Mouse (Mus musculus): ENCODE results near the gene Fam189a2. TPM values are rescaled to one million over a fixed set of nuclear protein-coding genes. Genes with fewer than 3 reads are reported as not detected.

The Fam189a2 gene
- total and polyA plus RNA-seq, 3 experiments: 0.11 TPM; not detected in 2

DNA sequence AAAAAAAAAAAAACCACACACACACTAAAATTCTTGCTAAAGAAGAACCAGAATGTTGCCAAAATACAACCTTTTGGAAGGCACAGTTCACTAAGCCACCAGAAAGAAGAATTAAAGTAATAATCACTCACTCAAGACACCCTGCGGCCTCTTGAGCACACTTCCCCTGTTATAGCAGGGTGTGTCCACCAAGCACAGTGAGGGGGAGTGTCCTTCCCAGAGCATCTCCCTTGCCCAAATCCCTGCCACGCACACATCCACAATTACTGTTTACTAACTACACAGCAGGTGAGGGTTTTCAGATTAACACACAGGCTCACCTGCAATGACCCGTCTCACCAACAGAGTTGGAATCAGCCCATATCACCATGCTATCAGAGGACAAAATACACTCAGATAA, 8.0 kb downstream of the Fam189a2 start:
- Histone ChIP-seq H3K4me1 (ENCODE audit: insufficient read depth, low read depth, low read length) (no peaks in the 10 kb centered on the region), H3K9me3 (replicated peaks) (no peaks in the 10 kb centered on the region), H3K27me3 (ENCODE audit: insufficient read depth, low read length) (no peaks in the 10 kb centered on the region), H3K4me3 (ENCODE audit: low read depth, low read length) (no peak overlapping the region), H3K36me3 (replicated peaks) (no peaks in the 10 kb centered on the region)
- DNase-seq (ENCODE audit: low spot score) (no peak), ATAC-seq (ENCODE audit: extremely low read depth, insufficient number of reproducible peaks, low FRiP score, poor library complexity, severe bottlenecking) (no peak)
- TF ChIP-seq CTCF (IDR thresholded peaks at IDR 0.05; ENCODE audit: low read depth, low read length) (no peak), GATA1 (IDR thresholded peaks at IDR 0.05; ENCODE audit: borderline replicate concordance, low read length) (no peak), POLR2AphosphoS5 (IDR thresholded peaks at IDR 0.05; ENCODE audit: insufficient replicate concordance, low read depth, low read length) (no peak), GATA2 (IDR thresholded peaks at IDR 0.05; ENCODE audit: borderline replicate concordance, low read depth, low read length) (no peak), TAL1 (conservative IDR thresholded peaks at IDR 0.05; ENCODE audit: low read depth, low read length) (no peak)

DNA sequence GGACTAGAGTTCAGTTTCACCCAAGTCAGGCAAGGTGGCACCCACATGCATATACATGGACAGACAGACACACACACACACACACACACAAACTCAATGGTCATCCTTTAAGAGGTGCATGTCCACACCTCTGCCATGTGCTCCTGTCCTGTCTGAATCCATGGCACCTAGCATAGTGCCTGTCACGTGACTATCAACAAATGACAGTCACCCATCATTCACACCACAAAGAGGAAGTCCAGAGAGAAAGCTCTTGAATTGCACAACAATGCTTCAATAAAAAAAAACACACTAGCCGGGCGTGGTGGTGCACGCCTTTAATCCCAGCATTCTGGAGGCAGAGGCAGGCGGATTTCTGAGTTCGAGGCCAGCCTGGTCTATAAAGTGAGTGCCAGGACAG, 8.5 kb downstream of the Fam189a2 start:
- no peak for DNase-seq (ENCODE audit: low spot score)
- TF ChIP-seq CTCF (IDR thresholded peaks at IDR 0.05; ENCODE audit: low read depth, low read length): no peak
- TF ChIP-seq GATA1 (IDR thresholded peaks at IDR 0.05; ENCODE audit: borderline replicate concordance, low read length): no peak
- no peak for TF ChIP-seq GATA2 (IDR thresholded peaks at IDR 0.05; ENCODE audit: borderline replicate concordance, low read depth, low read length)
- TF ChIP-seq TAL1 (conservative IDR thresholded peaks at IDR 0.05; ENCODE audit: low read depth, low read length): no peak
- no peak for TF ChIP-seq POLR2AphosphoS5 (IDR thresholded peaks at IDR 0.05; ENCODE audit: insufficient replicate concordance, low read depth, low read length)
- ATAC-seq (ENCODE audit: extremely low read depth, insufficient number of reproducible peaks, low FRiP score, poor library complexity, severe bottlenecking): no peak

GRCm38 (mm10) chr19:24020736-24021135, 10.1 kb downstream of the Fam189a2 start:
- Histone ChIP-seq H3K27me3 (ENCODE audit: insufficient read depth, low read length) (no peaks in the 10 kb centered on the region), H3K9me3 (replicated peaks) (no peaks in the 10 kb centered on the region), H3K4me1 (ENCODE audit: insufficient read depth, low read depth, low read length) (no peaks in the 10 kb centered on the region), H3K4me3 (ENCODE audit: low read depth, low read length) (no peak overlapping the region), H3K36me3 (replicated peaks) (no peaks in the 10 kb centered on the region)
- no peak for ATAC-seq (ENCODE audit: extremely low read depth, insufficient number of reproducible peaks, low FRiP score, poor library complexity, severe bottlenecking)
- no peak for DNase-seq (ENCODE audit: low spot score)
- TF ChIP-seq GATA1 (IDR thresholded peaks at IDR 0.05; ENCODE audit: borderline replicate concordance, low read length): no peak
- no peak for TF ChIP-seq GATA2 (IDR thresholded peaks at IDR 0.05; ENCODE audit: borderline replicate concordance, low read depth, low read length)
- TF ChIP-seq CTCF (IDR thresholded peaks at IDR 0.05; ENCODE audit: low read depth, low read length): no peak
- TF ChIP-seq TAL1 (conservative IDR thresholded peaks at IDR 0.05; ENCODE audit: low read depth, low read length): no peak
- TF ChIP-seq POLR2AphosphoS5 (IDR thresholded peaks at IDR 0.05; ENCODE audit: insufficient replicate concordance, low read depth, low read length): no peak

More for the DNA sequence above, 8.5 kb downstream of the Fam189a2 start:
- Histone ChIP-seq H3K4me3 (ENCODE audit: low read depth, low read length) (no peak overlapping the region), H3K36me3 (replicated peaks) (no peaks in the 10 kb centered on the region), H3K4me1 (ENCODE audit: insufficient read depth, low read depth, low read length) (no peaks in the 10 kb centered on the region), H3K27me3 (ENCODE audit: insufficient read depth, low read length) (no peaks in the 10 kb centered on the region), H3K9me3 (replicated peaks) (no peaks in the 10 kb centered on the region)

DNA sequence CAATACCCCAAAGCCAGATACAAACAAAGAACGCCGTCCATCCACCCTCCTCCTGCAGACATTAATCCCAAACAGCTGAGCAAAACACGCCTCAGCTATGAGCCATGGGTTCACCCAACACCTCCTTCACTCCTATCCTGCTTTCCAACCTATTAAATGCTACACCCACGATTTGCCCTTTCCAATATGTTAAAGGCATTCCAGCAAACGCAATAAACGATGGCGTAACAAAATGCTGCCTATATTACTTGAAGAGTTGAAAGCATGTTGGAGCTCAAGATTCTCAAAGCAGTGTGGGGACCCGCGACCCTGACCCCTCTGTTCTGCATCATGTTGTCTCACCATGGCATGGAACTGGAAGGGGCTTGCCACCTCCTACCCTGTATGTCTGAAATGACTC, 11.2 kb downstream of the Fam189a2 start:
- no peaks in the 10 kb centered on the region for H3K4me1 ChIP-seq (ENCODE audit: insufficient read depth, low read depth, low read length)
- no peaks in the 10 kb centered on the region for H3K27me3 ChIP-seq (ENCODE audit: insufficient read depth, low read length)
- no peak for DNase-seq (ENCODE audit: low spot score)
- no peaks in the 10 kb centered on the region for H3K9me3 ChIP-seq (replicated peaks)
- no peak for ATAC-seq (ENCODE audit: extremely low read depth, insufficient number of reproducible peaks, low FRiP score, poor library complexity, severe bottlenecking)
- no peaks in the 10 kb centered on the region for H3K36me3 ChIP-seq (replicated peaks)
- H3K4me3 ChIP-seq (ENCODE audit: low read depth, low read length): no peak overlapping the region
- TF ChIP-seq GATA1 (IDR thresholded peaks at IDR 0.05; ENCODE audit: borderline replicate concordance, low read length) (no peak), TAL1 (conservative IDR thresholded peaks at IDR 0.05; ENCODE audit: low read depth, low read length) (no peak), CTCF (IDR thresholded peaks at IDR 0.05; ENCODE audit: low read depth, low read length) (no peak), POLR2AphosphoS5 (IDR thresholded peaks at IDR 0.05; ENCODE audit: insufficient replicate concordance, low read depth, low read length) (no peak), GATA2 (IDR thresholded peaks at IDR 0.05; ENCODE audit: borderline replicate concordance, low read depth, low read length) (no peak)

DNA sequence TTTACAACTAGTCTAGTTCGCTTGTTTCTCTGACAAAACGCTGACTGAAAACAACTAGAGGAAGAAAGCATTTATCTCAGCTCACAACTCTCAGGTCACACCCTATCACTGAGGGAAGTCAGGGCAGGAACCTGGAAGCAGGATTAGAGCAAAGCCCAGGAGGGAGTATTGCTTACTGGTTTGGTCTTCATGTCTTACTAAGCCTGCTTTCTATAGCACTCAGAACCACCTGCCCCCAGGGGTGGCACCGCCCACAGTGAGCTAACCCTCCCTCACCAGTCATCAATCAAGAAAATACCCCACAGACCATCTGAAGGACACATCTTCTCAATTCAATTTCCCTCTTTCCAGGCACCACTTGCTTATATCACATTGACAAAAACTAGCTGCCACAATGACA, 12.4 kb downstream of the Fam189a2 start:
- H3K36me3 ChIP-seq (replicated peaks): no peaks in the 10 kb centered on the region
- no peak for TF ChIP-seq GATA1 (IDR thresholded peaks at IDR 0.05; ENCODE audit: borderline replicate concordance, low read length)
- TF ChIP-seq TAL1 (conservative IDR thresholded peaks at IDR 0.05; ENCODE audit: low read depth, low read length): no peak
- no peak overlapping the region for H3K4me3 ChIP-seq (ENCODE audit: low read depth, low read length)
- ATAC-seq (ENCODE audit: extremely low read depth, insufficient number of reproducible peaks, low FRiP score, poor library complexity, severe bottlenecking) (no peak), DNase-seq (ENCODE audit: low spot score) (no peak)
- no peaks in the 10 kb centered on the region for H3K4me1 ChIP-seq (ENCODE audit: insufficient read depth, low read depth, low read length)
- no peaks in the 10 kb centered on the region for H3K27me3 ChIP-seq (ENCODE audit: insufficient read depth, low read length)
- H3K9me3 ChIP-seq (replicated peaks): no peaks in the 10 kb centered on the region

DNA sequence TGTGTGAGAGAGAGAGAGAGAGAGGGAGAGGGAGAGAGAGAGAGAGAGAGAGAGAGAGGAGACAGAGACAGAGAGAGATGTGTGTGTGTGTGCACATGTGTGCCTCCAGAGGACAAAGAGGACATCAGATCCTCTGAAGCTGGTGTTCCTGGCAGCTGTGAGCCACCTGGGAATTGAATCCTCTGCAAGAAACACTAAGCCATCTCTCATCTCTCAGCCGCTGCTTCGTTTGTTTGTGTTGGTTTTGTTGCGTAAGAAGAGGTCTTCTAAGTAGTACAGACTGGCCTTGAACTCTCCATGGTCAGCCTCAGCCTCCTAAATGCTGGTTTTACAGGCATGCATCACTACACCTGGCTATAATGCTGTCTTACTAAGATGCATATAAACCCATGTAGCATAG, 12.9 kb downstream of the Fam189a2 start:
- H3K4me3 ChIP-seq (ENCODE audit: low read depth, low read length): no peak overlapping the region
- no peaks in the 10 kb centered on the region for H3K9me3 ChIP-seq (replicated peaks)
- ATAC-seq (ENCODE audit: extremely low read depth, insufficient number of reproducible peaks, low FRiP score, poor library complexity, severe bottlenecking) (no peak), DNase-seq (ENCODE audit: low spot score) (no peak)
- H3K36me3 ChIP-seq (replicated peaks): no peaks in the 10 kb centered on the region
- TF ChIP-seq CTCF (IDR thresholded peaks at IDR 0.05; ENCODE audit: low read depth, low read length) (no peak), GATA2 (IDR thresholded peaks at IDR 0.05; ENCODE audit: borderline replicate concordance, low read depth, low read length) (no peak), GATA1 (IDR thresholded peaks at IDR 0.05; ENCODE audit: borderline replicate concordance, low read length) (no peak), POLR2AphosphoS5 (IDR thresholded peaks at IDR 0.05; ENCODE audit: insufficient replicate concordance, low read depth, low read length) (no peak), TAL1 (conservative IDR thresholded peaks at IDR 0.05; ENCODE audit: low read depth, low read length) (no peak)
- H3K27me3 ChIP-seq (ENCODE audit: insufficient read depth, low read length): 0 out of 2 replicates have a peak, but pooled peaks cover 3% of the 10 kb centered on the region
- no peaks in the 10 kb centered on the region for H3K4me1 ChIP-seq (ENCODE audit: insufficient read depth, low read depth, low read length)

DNA sequence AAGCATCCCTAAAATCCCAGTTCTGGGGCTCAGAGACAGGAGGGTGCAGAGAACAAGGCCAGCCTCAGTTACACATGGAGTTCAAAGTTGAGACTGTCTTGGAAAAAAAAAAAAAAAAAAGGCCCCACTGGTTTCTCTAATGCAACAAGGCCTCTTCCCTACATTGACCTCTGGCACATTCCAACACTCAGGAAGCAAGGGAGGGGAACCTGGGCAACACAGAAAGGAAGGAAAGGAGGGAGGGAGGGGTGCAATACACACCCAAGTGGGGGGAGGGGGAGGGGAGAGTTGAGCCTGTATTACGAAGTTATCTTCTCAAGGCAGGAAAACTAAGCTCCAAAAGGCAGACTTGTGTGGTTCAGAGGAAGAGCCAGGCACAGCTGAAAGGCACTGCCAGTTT, 13.4 kb downstream of the Fam189a2 start:
- no peak for DNase-seq (ENCODE audit: low spot score)
- Histone ChIP-seq H3K9me3 (replicated peaks) (no peaks in the 10 kb centered on the region), H3K36me3 (replicated peaks) (no peaks in the 10 kb centered on the region), H3K27me3 (ENCODE audit: insufficient read depth, low read length) (0 out of 2 replicates have a peak, but pooled peaks cover 3% of the 10 kb centered on the region), H3K4me1 (ENCODE audit: insufficient read depth, low read depth, low read length) (no peaks in the 10 kb centered on the region), H3K4me3 (ENCODE audit: low read depth, low read length) (no peak overlapping the region)
- TF ChIP-seq GATA2 (IDR thresholded peaks at IDR 0.05; ENCODE audit: borderline replicate concordance, low read depth, low read length) (no peak), GATA1 (IDR thresholded peaks at IDR 0.05; ENCODE audit: borderline replicate concordance, low read length) (no peak), POLR2AphosphoS5 (IDR thresholded peaks at IDR 0.05; ENCODE audit: insufficient replicate concordance, low read depth, low read length) (no peak), TAL1 (conservative IDR thresholded peaks at IDR 0.05; ENCODE audit: low read depth, low read length) (no peak)
- ATAC-seq (ENCODE audit: extremely low read depth, insufficient number of reproducible peaks, low FRiP score, poor library complexity, severe bottlenecking): no peak
